Mouse (Mus musculus): ENCODE measurements around the gene Farp1. TPM values are rescaled to one million over a fixed set of nuclear protein-coding genes. Genes with fewer than 3 reads are reported as not detected.

The Farp1 gene
- 31.1 and 35.6 TPM in 2 replicates for polyA plus RNA-seq (2015; fragmentation: Nextera tagmentation; extraction: Ambion mirVana)

DNA sequence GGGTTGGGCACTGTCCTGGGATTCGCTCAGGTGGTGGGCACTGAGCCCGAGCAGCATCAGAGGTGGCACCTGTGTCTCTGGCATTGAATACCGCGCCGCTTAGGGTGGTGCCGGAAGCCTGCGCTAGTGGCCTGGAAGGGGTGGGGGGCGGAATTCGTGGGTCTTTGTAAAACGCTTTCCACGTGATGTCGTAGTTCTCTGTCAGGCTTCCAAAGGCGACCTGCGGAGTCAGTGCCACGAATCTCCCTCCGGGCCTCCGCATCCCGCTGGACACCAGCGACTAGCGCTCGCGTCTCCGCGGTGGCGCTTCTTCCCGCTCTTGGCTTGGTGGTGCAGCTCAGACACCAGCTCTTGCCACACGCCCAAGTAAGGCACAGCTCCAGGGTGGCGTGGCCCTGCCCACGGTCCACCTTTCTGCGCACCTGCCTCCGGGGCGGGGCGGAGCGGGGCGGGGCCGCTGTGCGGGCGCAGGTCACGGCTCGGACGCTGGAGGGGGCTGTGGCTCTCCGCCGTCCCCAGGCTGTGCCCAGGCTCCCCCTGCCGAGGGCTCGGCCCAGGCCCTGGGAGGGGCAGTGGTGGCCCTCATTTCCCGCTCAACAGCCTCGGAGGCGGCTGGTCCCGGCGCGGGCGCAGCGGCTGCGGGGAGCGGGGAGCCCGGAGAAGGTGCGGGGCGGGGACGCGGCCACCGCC lies at the start of gene Farp1:
Gene Farp1 (plus strand): TSS at position 228 of the 690 bp plus-strand sequence.
- H3K27ac ChIP-seq (replicated peaks), result peak within 1 kb of the TSS; percentile 89
- no peaks in the 10 kb centered on the region for H3K9me3 ChIP-seq
- H3K4me3 ChIP-seq, result peak within 1 kb of the TSS; percentile 93
- WGBS, result under 1% methylated on average over 61 of the region's 61 CpGs
- H3K4me1 ChIP-seq, result peaks cover 42% of the 10 kb centered on the region
- H3K27me3 ChIP-seq, result no peaks in the 10 kb centered on the region
- H3K4me2 ChIP-seq (replicated peaks), result peak within 1 kb of the TSS; percentile 95
- peak within 1 kb of the TSS; percentile 96 for H3K9ac ChIP-seq (replicated peaks)
- H3K36me3 ChIP-seq, result no peaks in the 10 kb centered on the region
- ATAC-seq (replicated peaks), result peak; percentile 94

DNA sequence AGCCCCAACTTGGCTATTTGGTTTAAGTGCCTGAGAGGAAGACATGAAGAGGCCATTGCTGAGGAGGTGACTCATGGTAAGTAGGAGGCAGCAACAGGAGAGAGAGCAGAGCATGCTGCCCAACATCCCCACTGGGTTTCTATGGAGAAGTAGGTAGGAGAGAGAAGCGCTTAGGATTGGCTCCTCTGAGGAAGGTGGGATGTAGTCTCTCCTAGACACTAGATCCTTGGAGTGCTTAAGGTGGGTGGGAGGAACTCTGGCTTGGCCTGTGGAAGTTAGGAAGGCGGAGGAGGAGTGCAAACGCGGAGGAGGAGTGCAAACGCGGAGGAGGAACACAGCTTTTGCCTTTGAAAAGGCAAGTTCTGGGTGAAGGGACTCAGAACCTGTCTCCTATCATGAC lies 45.9 kb upstream of the Farp1 start:
- no peak for ATAC-seq (replicated peaks)
- 74% methylated on average over 6 of the region's 6 CpGs for WGBS
- H3K4me1 ChIP-seq, result no peaks in the 10 kb centered on the region
- H3K4me3 ChIP-seq, result no peak overlapping the region
- no peaks in the 10 kb centered on the region for H3K36me3 ChIP-seq
- H3K4me2 ChIP-seq (replicated peaks), result no peak overlapping the region
- H3K27me3 ChIP-seq, result no peaks in the 10 kb centered on the region
- no peak overlapping the region for H3K27ac ChIP-seq (replicated peaks)
- H3K9ac ChIP-seq (replicated peaks), result no peak overlapping the region
- H3K9me3 ChIP-seq, result no peaks in the 10 kb centered on the region

DNA sequence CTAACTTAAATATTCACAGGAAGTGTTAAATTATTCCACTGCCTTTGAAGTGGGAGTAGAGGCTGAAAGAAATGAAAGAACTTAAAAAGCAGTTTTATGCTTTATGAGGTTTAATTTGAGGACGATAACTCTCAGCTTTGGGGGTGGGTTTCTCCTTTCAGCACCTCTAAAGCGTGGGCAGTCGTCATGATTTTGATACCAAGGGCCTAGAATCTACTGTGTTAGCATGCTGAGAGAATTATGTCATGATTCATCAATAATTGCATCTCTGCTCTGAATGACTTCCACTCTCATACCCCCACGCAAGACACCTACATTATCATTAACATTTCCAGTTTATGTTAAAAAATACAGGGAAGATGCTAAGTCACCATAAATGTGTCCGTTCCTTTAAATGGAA lies 37.3 kb upstream of the Farp1 start:
- H3K36me3 ChIP-seq, result no peaks in the 10 kb centered on the region
- no peaks in the 10 kb centered on the region for H3K4me1 ChIP-seq
- ATAC-seq (replicated peaks), result no peak
- H3K4me3 ChIP-seq, result no peak overlapping the region
- H3K4me2 ChIP-seq (replicated peaks), result no peak overlapping the region
- H3K27ac ChIP-seq (replicated peaks), result no peak overlapping the region
- WGBS, result 90% methylated on average over 5 of the region's 5 CpGs
- H3K9me3 ChIP-seq, result no peaks in the 10 kb centered on the region
- H3K27me3 ChIP-seq, result no peaks in the 10 kb centered on the region
- no peak overlapping the region for H3K9ac ChIP-seq (replicated peaks)

DNA sequence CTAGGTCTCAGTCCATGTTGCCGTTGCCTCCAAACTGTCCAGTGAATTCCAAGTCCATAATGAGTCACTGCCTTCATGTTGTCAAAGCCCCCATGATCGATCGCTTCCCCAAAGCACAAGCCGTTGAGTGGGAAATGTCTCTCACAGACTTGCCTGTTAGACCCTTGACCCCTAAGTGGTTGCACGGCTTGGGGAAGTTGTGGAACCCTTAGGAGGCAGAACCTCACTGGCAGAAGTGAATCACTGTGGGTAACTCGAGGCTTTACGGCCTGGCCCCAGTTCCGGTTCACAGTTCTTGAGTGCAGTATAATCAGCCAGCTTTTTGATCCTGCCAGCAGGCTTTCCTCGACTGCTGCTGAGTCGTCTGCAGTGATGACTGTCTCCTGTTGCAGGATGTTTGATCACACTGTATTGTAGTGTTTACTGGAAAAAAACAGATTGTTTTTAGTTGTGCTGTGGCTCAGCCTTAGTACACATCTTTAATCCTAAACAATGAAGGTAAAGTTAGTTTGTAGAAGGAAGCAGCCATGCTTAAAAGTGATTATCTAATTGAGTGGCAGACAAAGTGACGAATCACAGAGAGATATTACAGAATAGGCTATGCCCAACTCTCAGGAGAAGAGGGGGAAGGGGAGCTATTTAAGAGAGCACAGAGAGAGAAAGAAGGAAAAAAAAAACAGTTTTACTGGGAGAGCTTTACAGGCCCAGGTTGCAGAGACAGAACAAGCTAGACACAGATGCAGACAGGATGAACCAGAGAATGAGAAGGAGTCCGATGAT lies 34.2 kb upstream of the Farp1 start:
- H3K4me1 ChIP-seq, result no peaks in the 10 kb centered on the region
- ATAC-seq (replicated peaks), result no peak
- H3K9me3 ChIP-seq, result no peaks in the 10 kb centered on the region
- H3K4me2 ChIP-seq (replicated peaks), result no peak overlapping the region
- no peak overlapping the region for H3K4me3 ChIP-seq
- H3K27me3 ChIP-seq, result no peaks in the 10 kb centered on the region
- H3K9ac ChIP-seq (replicated peaks), result no peak overlapping the region
- H3K36me3 ChIP-seq, result no peaks in the 10 kb centered on the region
- 49% methylated on average over 12 of the region's 12 CpGs for WGBS
- H3K27ac ChIP-seq (replicated peaks), result no peak overlapping the region

- Histone ChIP-seq H3K4me2 (replicated peaks) (no peak overlapping the region), H3K4me1 (no peaks in the 10 kb centered on the region), H3K9ac (replicated peaks) (no peak overlapping the region), H3K27ac (replicated peaks) (no peak overlapping the region), H3K27me3 (no peaks in the 10 kb centered on the region), H3K4me3 (no peak overlapping the region), H3K9me3 (no peaks in the 10 kb centered on the region), H3K36me3 (no peaks in the 10 kb centered on the region)
- no peak for ATAC-seq (replicated peaks)
- 95% methylated on average over 6 of the region's 6 CpGs for WGBS
Observed at GRCm38 (mm10) chr14:121005621-121006020, 29.4 kb upstream of the Farp1 start.

GRCm38 (mm10) chr14:121006021-121006420 lies 29.0 kb upstream of the Farp1 start:
- H3K4me1 ChIP-seq, result no peaks in the 10 kb centered on the region
- no peaks in the 10 kb centered on the region for H3K9me3 ChIP-seq
- no peak overlapping the region for H3K4me3 ChIP-seq
- 91% methylated on average over 8 of the region's 8 CpGs for WGBS
- ATAC-seq (replicated peaks), result no peak
- no peaks in the 10 kb centered on the region for H3K36me3 ChIP-seq
- H3K27ac ChIP-seq (replicated peaks), result no peak overlapping the region
- H3K9ac ChIP-seq (replicated peaks), result no peak overlapping the region
- no peaks in the 10 kb centered on the region for H3K27me3 ChIP-seq
- H3K4me2 ChIP-seq (replicated peaks), result no peak overlapping the region

DNA sequence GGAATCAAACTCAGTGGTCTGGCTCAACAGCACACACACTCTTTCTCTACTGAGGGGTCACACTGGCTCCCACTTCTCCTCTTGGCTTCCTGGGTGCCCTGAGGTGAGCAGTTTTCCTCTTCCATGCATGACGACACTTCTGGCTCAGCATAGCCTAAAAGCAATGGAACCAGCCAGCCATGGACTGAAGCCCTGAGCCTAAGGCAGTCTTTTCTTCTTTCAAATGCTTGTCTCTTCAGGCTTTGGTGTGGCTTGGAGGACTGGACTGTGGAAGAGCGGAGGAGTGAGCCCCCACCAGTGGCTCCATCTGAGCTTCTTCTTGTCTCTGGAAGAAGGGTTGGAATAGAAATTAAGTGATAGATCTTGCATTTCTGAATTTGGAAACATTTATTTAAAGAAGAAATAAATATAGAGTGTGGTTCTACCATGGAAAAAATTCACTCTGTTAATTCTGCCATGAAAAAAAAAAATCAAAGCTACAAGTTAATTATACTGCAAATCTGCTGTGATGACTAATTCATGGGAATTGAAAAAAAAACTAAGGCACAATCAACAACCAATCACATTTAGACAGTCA lies 19.8 kb upstream of the Farp1 start:
- H3K27ac ChIP-seq (replicated peaks), result peak overlapping the region; percentile 37; the same call in 1 of the 2 replicates

DNA sequence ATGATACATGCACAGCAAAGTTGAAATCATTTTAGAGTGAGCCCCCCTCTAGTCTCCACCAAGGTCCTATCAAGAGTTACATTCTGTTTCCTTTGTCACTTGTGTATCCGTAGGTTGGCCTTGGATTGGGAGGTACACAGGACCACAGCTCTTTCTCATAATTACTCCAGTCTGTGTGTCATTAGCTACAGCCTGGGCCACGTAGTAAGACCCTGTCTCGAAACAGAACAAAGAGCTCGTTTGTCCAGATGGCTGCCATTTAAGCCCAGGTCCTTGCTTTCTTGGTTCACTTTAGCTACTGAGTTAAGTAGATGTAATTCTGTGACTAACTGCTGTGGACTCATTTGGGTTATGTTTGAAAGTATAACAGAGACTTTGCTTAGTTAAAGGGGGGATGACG lies 12.6 kb upstream of the Farp1 start:
- H3K27ac ChIP-seq (replicated peaks), result no peak overlapping the region
- no peak overlapping the region for H3K9ac ChIP-seq (replicated peaks)
- H3K4me3 ChIP-seq, result no peak overlapping the region
- no peaks in the 10 kb centered on the region for H3K9me3 ChIP-seq
- ATAC-seq (replicated peaks), result no peak
- no peaks in the 10 kb centered on the region for H3K27me3 ChIP-seq
- H3K4me2 ChIP-seq (replicated peaks), result no peak overlapping the region
- 37% methylated on average over 5 of the region's 5 CpGs for WGBS
- H3K4me1 ChIP-seq, result no peaks in the 10 kb centered on the region
- no peaks in the 10 kb centered on the region for H3K36me3 ChIP-seq

More for the DNA sequence above, 19.8 kb upstream of the Farp1 start:
- no peaks in the 10 kb centered on the region for H3K4me1 ChIP-seq
- H3K4me3 ChIP-seq, result no peak overlapping the region
- no peak for ATAC-seq (replicated peaks)
- whole genome bisulfite sequencing, result 67% methylated on average over 2 of the region's 2 CpGs
- H3K36me3 ChIP-seq, result no peaks in the 10 kb centered on the region
- no peaks in the 10 kb centered on the region for H3K27me3 ChIP-seq
- no peak overlapping the region for H3K9ac ChIP-seq (replicated peaks)
- no peaks in the 10 kb centered on the region for H3K9me3 ChIP-seq
- H3K4me2 ChIP-seq (replicated peaks), result no peak overlapping the region

- Histone ChIP-seq H3K4me2 (replicated peaks) (no peak overlapping the region), H3K27me3 (no peaks in the 10 kb centered on the region), H3K27ac (replicated peaks) (no peak overlapping the region), H3K9ac (replicated peaks) (no peak overlapping the region), H3K9me3 (no peaks in the 10 kb centered on the region), H3K4me3 (no peak overlapping the region), H3K4me1 (no peaks in the 10 kb centered on the region), H3K36me3 (no peaks in the 10 kb centered on the region)
- 65% methylated on average over 8 of the region's 8 CpGs for WGBS
- ATAC-seq (replicated peaks), result no peak
Observed at GRCm38 (mm10) chr14:121025381-121025780, 9.6 kb upstream of the Farp1 start.

- Histone ChIP-seq H3K36me3 (no peaks in the 10 kb centered on the region), H3K27ac (replicated peaks) (no peak overlapping the region), H3K9ac (replicated peaks) (no peak overlapping the region), H3K9me3 (no peaks in the 10 kb centered on the region), H3K4me3 (no peak overlapping the region), H3K4me2 (replicated peaks) (no peak overlapping the region), H3K27me3 (no peaks in the 10 kb centered on the region), H3K4me1 (peaks cover 10% of the 10 kb centered on the region)
- no peak for ATAC-seq (replicated peaks)
- 95% methylated on average over 2 of the region's 2 CpGs for WGBS
Observed at GRCm38 (mm10) chr14:121031396-121031795, 3.6 kb upstream of the Farp1 start.

DNA sequence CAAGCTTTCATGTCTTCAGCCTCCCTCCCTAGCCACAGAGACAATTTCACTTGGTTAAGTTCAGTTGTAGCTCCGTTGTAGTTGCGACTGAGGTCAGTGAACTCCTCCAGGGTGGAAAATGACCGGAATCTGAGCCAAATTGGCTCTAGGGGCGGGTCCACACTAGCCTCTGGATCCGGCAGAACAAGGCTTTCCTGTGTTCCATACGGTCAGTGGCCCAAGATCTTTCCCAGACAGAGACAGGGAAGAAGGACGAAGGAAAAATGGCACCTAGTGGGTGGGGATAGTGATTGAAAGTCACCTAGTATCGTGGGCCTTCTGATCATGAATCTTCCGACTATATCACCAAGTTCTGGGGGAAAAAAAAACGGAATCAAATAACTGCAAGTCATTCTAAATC lies 475 bp upstream of the Farp1 start:
- Histone ChIP-seq H3K27me3 (no peaks in the 10 kb centered on the region), H3K9ac (replicated peaks) (peak overlapping the region; percentile 96), H3K36me3 (no peaks in the 10 kb centered on the region), H3K27ac (replicated peaks) (peak overlapping the region; percentile 89), H3K4me2 (replicated peaks) (peak overlapping the region; percentile 95), H3K4me3 (peak overlapping the region; percentile 93), H3K9me3 (no peaks in the 10 kb centered on the region), H3K4me1 (peaks cover 37% of the 10 kb centered on the region)
- 19% methylated on average over 10 of the region's 10 CpGs for WGBS
- no peak for ATAC-seq (replicated peaks)

Data from forebrain, embryonic 15.5 days (tissue).